Mouse (Mus musculus) myocyte (in vitro differentiated cells): Measurements from ENCODE around the gene Spp1. TPM values are rescaled to one million over a fixed set of nuclear protein-coding genes. Genes with fewer than 3 reads are reported as not detected.
A peak's percentile ranks its signal among the peaks of the same experiment; 100 is the strongest.
"Not testable (repeated sequence)": the region's sequence is repeated elsewhere in the genome, so short reads cannot be mapped to it uniquely, and the experiment has no call there.

ENCODE experiments used
- H3K27me3 ChIP-seq: one replicate; pipeline ENCODE4 v1.6.1; 2011; ENCODE audit not compliant: control insufficient read depth, insufficient read depth, insufficient read length
- H3K36me3 ChIP-seq: one replicate; pipeline ENCODE4 v1.6.1; 2011; ENCODE audit not compliant: control insufficient read depth, insufficient read depth
- H3K4me2 ChIP-seq: one replicate; pipeline ENCODE4 v1.6.1; 2011; ENCODE audit warnings: low read depth, control low read depth
- H3K4me3 ChIP-seq: one replicate; pipeline ENCODE4 v1.5.1; 2011; ENCODE audit warnings: mild to moderate bottlenecking, control low read depth, moderate library complexity
- H3K79me2 ChIP-seq: one replicate; pipeline ENCODE4 v1.6.1; 2011; ENCODE audit not compliant: control insufficient read depth, insufficient read depth
- H3ac ChIP-seq: one replicate; pipeline ENCODE4 v1.6.1; 2011; ENCODE audit not compliant: control insufficient read depth, insufficient read length
- CEBPB ChIP-seq: IDR thresholded peaks from 2 replicates; pipeline ENCODE4 v1.6.1; 2011; ENCODE audit warnings: mild to moderate bottlenecking, moderate library complexity; ENCODE audit not compliant: poor library complexity, insufficient read depth, severe bottlenecking
- E2F4 ChIP-seq: IDR thresholded peaks from one replicate; pipeline ENCODE4 v1.6.1; 2011; ENCODE audit warnings: mild to moderate bottlenecking, control low read depth, moderate library complexity; ENCODE audit not compliant: insufficient read depth
- MAX ChIP-seq: IDR thresholded peaks from one replicate; pipeline ENCODE4 v1.6.1; 2011; ENCODE audit warnings: low read depth, mild to moderate bottlenecking, control low read depth
- MYOD1 ChIP-seq, 3 experiments: IDR thresholded peaks; one replicate each; pipeline ENCODE4 v1.6.1; 2011; ENCODE audit warnings: control low read depth in 2 of 3, low read depth in 2 of 3, mild to moderate bottlenecking in 2 of 3, moderate library complexity in 1 of 3; ENCODE audit not compliant: insufficient read length in 2 of 3, control insufficient read depth in 1 of 3
- MYOG ChIP-seq, 3 experiments: IDR thresholded peaks; one replicate each; pipeline ENCODE4 v1.6.1; 2011; ENCODE audit warnings: control low read depth in 2 of 3, low read depth in 2 of 3, mild to moderate bottlenecking in 2 of 3; ENCODE audit not compliant: insufficient read length in 2 of 3, control insufficient read depth in 1 of 3, insufficient read depth in 1 of 3
- POLR2A ChIP-seq: IDR thresholded peaks from one replicate; pipeline ENCODE4 v1.6.1; 2011; ENCODE audit warnings: low read depth, mild to moderate bottlenecking, control low read depth, moderate library complexity; ENCODE audit not compliant: insufficient read length
- POLR2AphosphoS2 ChIP-seq: IDR thresholded peaks from one replicate; pipeline ENCODE4 v1.6.1; 2011; ENCODE audit warnings: low read depth, control low read depth; ENCODE audit not compliant: insufficient read length
- REST ChIP-seq: IDR thresholded peaks from one replicate; pipeline ENCODE4 v1.6.1; 2011; ENCODE audit warnings: mild to moderate bottlenecking, control low read depth, moderate library complexity; ENCODE audit not compliant: insufficient read depth, insufficient read length
- SRF ChIP-seq: IDR thresholded peaks from one replicate; pipeline ENCODE4 v1.6.1; 2011; ENCODE audit warnings: low read depth; ENCODE audit not compliant: control insufficient read depth, insufficient read length
- TCF12 ChIP-seq: IDR thresholded peaks from one replicate; pipeline ENCODE4 v1.6.1; 2011; ENCODE audit warnings: mild to moderate bottlenecking, control low read depth; ENCODE audit not compliant: poor library complexity, insufficient read depth, severe bottlenecking
- TCF3 ChIP-seq: IDR thresholded peaks from one replicate; pipeline ENCODE4 v1.6.1; 2011; ENCODE audit warnings: low read depth, control low read depth; ENCODE audit not compliant: insufficient read length
- USF1 ChIP-seq: IDR thresholded peaks from one replicate; pipeline ENCODE4 v1.6.1; 2011; ENCODE audit warnings: low read depth, mild to moderate bottlenecking, control low read depth, moderate library complexity
- polyA plus RNA-seq: library from polyadenylated mRNA; unstranded; fragments of >200 nt; fragmentation: generic; extraction: Trizol; gene quantifications from one replicate; pipeline ENCODE4 v1.2.1, GENCODE M21; 2012; ENCODE audit warnings: missing spikeins

Spp1 gene
- polyA plus RNA-seq, 1 experiment: 634 TPM

DNA sequence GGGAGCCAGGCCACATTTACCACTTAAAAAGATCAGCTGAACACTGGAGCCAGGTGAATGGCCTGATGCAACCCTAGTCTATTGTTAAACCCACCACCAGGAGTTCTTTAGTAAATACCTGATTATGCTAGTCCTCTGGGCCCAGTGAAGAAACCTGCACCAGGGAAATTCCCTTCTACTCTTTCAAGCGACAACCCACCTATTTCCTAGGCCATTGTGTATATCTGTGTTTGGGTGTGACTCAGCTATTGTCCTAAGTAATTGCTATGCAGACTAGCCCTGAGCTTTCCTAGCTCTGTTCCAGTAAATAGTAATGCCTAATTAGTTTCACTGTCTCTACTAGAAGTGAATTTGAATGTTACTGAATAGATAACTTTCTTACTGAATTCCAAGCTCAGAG is 7.9 kb downstream of the Spp1 start:
- Histone ChIP-seq H3K27me3 (no peaks in the 10 kb centered on the region), H3ac (no peak overlapping the region), H3K4me2 (no peak overlapping the region), H3K36me3 (peaks cover 28% of the 10 kb centered on the region), H3K79me2 (no peaks in the 10 kb centered on the region), H3K4me3 (no peak overlapping the region)
- TF ChIP-seq POLR2AphosphoS2 (no peak), REST (no peak), USF1 (no peak), POLR2A (no peak), TCF12 (no peak), TCF3 (no peak), CEBPB (no peak), MYOG (IDR thresholded peaks at IDR 0.05; ENCODE audit: control insufficient read depth in 1 of 3, insufficient read depth in 1 of 3, insufficient read length in 2 of 3, low read depth in 2 of 3) (no peak), SRF (no peak), E2F4 (no peak), MYOD1 (IDR thresholded peaks at IDR 0.05; ENCODE audit: control insufficient read depth in 1 of 3, insufficient read length in 2 of 3, low read depth in 2 of 3) (no peak), MAX (no peak)

DNA sequence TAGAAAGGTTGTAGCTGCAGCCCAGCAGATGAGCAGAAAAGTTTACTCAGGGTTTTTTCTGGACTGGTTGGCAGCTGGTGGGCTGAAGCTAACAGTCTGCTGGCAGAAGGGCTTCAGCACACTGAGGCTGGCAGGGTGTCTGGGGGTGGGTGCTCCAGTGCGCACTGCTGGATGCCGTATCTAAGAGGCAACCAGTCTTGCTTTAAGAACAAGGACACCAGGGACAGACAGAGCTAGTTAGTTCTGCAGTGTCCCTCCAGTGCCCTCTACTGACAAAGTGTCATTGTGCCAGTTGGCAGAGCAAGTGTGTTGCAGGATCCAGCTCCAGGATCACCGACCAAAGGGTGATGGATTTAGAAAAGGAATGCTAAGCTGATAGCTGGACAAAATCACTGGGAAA is 11.2 kb downstream of the Spp1 start:
- no peaks in the 10 kb centered on the region for H3K79me2 ChIP-seq
- H3K27me3 ChIP-seq: no peaks in the 10 kb centered on the region
- TF ChIP-seq POLR2AphosphoS2: no peak
- no peak for TF ChIP-seq MAX
- no peak for TF ChIP-seq SRF
- no peak for TF ChIP-seq CEBPB
- no peak for TF ChIP-seq USF1
- no peak for TF ChIP-seq MYOG (IDR thresholded peaks at IDR 0.05; ENCODE audit: control insufficient read depth in 1 of 3, insufficient read depth in 1 of 3, insufficient read length in 2 of 3, low read depth in 2 of 3)
- TF ChIP-seq TCF3: no peak
- no peak for TF ChIP-seq TCF12
- no peak for TF ChIP-seq E2F4
- no peak for TF ChIP-seq MYOD1 (IDR thresholded peaks at IDR 0.05; ENCODE audit: control insufficient read depth in 1 of 3, insufficient read length in 2 of 3, low read depth in 2 of 3)
- no peak for TF ChIP-seq POLR2A
- no peak for TF ChIP-seq REST
- H3K4me3 ChIP-seq: no peak overlapping the region
- no peak overlapping the region for H3K4me2 ChIP-seq
- H3K36me3 ChIP-seq: peaks cover 3% of the 10 kb centered on the region
- no peak overlapping the region for H3ac ChIP-seq

DNA sequence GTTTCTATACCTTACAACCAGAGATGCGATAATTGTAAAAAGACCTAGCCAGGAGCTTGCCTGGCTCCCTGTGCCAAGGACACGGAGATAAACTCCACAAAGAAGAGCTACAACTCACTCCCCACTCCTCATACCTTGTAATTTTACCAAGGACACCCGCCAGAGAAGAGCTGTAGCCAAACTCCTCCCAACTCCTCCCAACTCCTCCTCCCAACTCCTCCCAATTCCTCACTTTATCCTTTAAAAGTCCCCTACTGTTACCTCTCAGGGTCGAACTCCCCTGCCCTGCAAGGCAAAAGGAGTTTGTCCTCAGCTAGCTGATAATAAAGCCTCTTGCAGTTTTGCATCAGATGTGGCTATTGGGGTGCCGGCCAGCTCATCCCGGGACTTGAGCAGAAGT is 13.4 kb downstream of the Spp1 start:
- not testable (repeated sequence) for H3K79me2 ChIP-seq, H3K4me3 ChIP-seq, H3ac ChIP-seq, H3K36me3 ChIP-seq, H3K4me2 ChIP-seq, H3K27me3 ChIP-seq

DNA sequence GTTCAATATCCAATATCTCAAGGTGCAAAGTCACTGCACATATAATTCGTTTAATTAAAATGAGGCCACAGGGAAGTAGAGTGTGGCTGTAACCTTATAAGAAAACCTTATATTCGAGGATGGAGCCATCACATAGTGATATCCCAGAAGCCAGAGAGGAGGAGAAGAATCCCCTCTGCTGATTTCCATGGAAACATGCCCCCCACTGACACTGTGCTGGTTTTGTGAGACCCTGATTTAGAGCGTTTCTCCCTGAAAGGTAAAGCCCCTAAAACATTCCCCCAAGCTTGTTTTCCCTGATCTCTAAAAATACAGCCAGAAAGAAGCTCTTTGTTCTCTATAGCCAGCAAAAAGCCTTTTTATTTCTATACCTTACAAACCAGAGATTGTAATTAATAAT is 14.6 kb downstream of the Spp1 start:
- Histone ChIP-seq H3ac (no peak overlapping the region), H3K4me3 (no peak overlapping the region), H3K27me3 (no peaks in the 10 kb centered on the region), H3K79me2 (no peaks in the 10 kb centered on the region), H3K36me3 (no peaks in the 10 kb centered on the region), H3K4me2 (no peak overlapping the region)
- no peak for TF ChIP-seq POLR2A
- TF ChIP-seq TCF3: no peak
- no peak for TF ChIP-seq E2F4
- no peak for TF ChIP-seq POLR2AphosphoS2
- no peak for TF ChIP-seq USF1
- TF ChIP-seq MAX: no peak
- no peak for TF ChIP-seq REST
- TF ChIP-seq TCF12: no peak
- TF ChIP-seq SRF: no peak
- TF ChIP-seq CEBPB: no peak
- TF ChIP-seq MYOD1 (IDR thresholded peaks at IDR 0.05; ENCODE audit: control insufficient read depth in 1 of 3, insufficient read length in 2 of 3, low read depth in 2 of 3): no peak
- no peak for TF ChIP-seq MYOG (IDR thresholded peaks at IDR 0.05; ENCODE audit: control insufficient read depth in 1 of 3, insufficient read depth in 1 of 3, insufficient read length in 2 of 3, low read depth in 2 of 3)

DNA sequence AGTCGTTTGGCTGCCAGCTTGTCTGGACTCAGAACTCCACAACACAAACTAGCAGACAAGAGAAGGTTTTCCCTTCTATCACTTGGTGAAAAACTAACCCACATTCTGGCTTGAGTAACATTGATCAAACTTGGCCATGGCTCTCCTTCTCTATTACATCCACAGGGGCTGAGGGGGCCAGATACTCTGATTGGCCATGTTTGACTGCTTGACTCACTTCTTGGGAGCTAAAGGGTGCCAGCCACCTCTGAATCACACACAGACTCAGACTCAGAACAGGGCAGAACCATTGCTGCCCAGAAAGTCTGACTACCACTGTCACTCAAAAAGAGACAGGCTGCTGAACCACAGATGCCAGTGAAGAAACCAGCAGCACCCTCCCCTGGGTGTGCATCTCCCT is 18.2 kb downstream of the Spp1 start:
- TF ChIP-seq TCF12 (no peak), MAX (no peak), USF1 (no peak), REST (no peak), MYOD1 (IDR thresholded peaks at IDR 0.05; ENCODE audit: control insufficient read depth in 1 of 3, insufficient read length in 2 of 3, low read depth in 2 of 3) (no peak), CEBPB (no peak), SRF (no peak), POLR2AphosphoS2 (no peak), MYOG (IDR thresholded peaks at IDR 0.05; ENCODE audit: control insufficient read depth in 1 of 3, insufficient read depth in 1 of 3, insufficient read length in 2 of 3, low read depth in 2 of 3) (no peak), E2F4 (no peak), POLR2A (no peak), TCF3 (no peak)
- H3K4me3 ChIP-seq: no peak overlapping the region
- H3ac ChIP-seq: no peak overlapping the region
- no peaks in the 10 kb centered on the region for H3K36me3 ChIP-seq
- no peaks in the 10 kb centered on the region for H3K79me2 ChIP-seq
- H3K4me2 ChIP-seq: peak overlapping the region; percentile 59
- H3K27me3 ChIP-seq: no peaks in the 10 kb centered on the region
